In the genomic region with DNA sequence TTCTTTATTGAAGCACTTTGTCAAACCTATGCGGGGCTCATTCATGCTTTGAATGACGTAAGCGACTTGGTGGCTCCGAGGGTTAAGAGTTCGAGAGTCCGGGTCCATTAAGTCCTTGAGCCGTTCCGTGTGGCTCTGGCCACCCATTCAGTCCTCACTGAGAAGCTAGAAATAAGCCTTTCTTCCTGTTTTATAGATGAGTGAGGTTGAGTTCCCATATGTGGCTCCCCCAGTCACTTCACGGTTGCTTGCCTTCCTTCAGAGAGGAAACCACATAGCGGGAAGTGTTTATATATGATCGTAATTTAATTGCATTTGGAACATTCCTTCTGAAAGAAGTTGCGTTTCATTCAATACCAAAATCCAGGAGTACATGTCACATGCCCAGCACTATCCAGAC, we compare ENCODE assay signal across 15 mouse cellular contexts.
"Had no signal": no experiment of that assay in that cellular context is flagged by ENCODE, and none has a peak within 500 bp of the region (broad histone marks: within the 10 kb centered on the region; RNA-seq: fewer than 3 reads in every experiment).

No protein-coding gene starts in this region.

- H3K27ac ChIP-seq: limb, embryonic 12.5 days; liver, embryonic 15.5 days; midbrain, embryonic 12.5 days; stomach, postnatal 0 days had no signal

- H3K27me3 ChIP-seq: limb, embryonic 12.5 days; liver, embryonic 15.5 days; midbrain, embryonic 12.5 days had no signal

- H3K4me2 ChIP-seq: limb, embryonic 12.5 days; liver, embryonic 11.5 days; liver, embryonic 15.5 days; midbrain, embryonic 12.5 days had no signal

- DNase-seq: kidney, postnatal 25 days; layer of hippocampus, adult 9-11 months; layer of hippocampus, postnatal 36 days; lung, adult 2 months; lung, postnatal 4 days; right cerebral cortex, adult 18-20 months; right cerebral cortex, postnatal 25 days; spleen, adult 18-20 months had no signal

- H3K9ac ChIP-seq: limb, embryonic 12.5 days; liver, embryonic 15.5 days; midbrain, embryonic 12.5 days had no signal

- H3K4me3 ChIP-seq: limb, embryonic 12.5 days; liver, embryonic 15.5 days; midbrain, embryonic 12.5 days had no signal

- H3K9me3 ChIP-seq: limb, embryonic 12.5 days; liver, embryonic 15.5 days; midbrain, embryonic 12.5 days had no signal

- H3K36me3 ChIP-seq: limb, embryonic 12.5 days; liver, embryonic 15.5 days; midbrain, embryonic 12.5 days had no signal

- H3K4me1 ChIP-seq: liver, embryonic 15.5 days; midbrain, embryonic 12.5 days had no signal

- ATAC-seq: lung, postnatal 0 days; midbrain, embryonic 16.5 days had no signal
